Mouse (Mus musculus): Measurements from ENCODE around the gene Tbc1d7. TPM values are rescaled to one million over a fixed set of nuclear protein-coding genes. Genes with fewer than 3 reads are reported as not detected.

The Tbc1d7 gene
- polyA plus RNA-seq, 1 experiment, result 6.3 TPM

DNA sequence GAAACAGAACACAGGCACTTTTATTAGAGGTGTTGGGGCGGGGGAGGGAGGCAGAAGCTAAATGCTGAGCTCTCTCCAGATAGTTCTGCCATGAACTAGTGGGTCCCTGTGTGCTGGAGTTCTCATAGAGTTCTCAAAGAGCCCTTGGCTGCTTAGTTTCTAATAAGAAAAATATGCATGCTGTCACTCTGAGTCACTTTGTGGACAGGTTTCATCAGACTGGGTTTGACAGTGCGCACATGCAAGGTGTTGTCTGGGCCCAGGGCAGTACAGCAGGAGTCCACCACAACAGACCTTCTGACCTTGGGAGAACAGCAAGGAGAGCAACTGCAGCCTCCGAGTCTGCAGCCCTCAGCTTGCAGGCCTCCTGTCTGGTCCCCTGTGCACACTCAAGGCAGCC, 21.6 kb downstream of the Tbc1d7 start:
- WGBS, result 90% methylated on average over 3 of the region's 3 CpGs
- Histone ChIP-seq H3K4me3 (ENCODE audit: extremely low read depth, insufficient read depth, insufficient read length) (no peak overlapping the region), H3K27ac (ENCODE audit: insufficient read depth, low read length) (no peak overlapping the region), H3K4me1 (ENCODE audit: control insufficient read depth, insufficient read depth, insufficient read length) (no peaks in the 10 kb centered on the region), H3K27me3 (ENCODE audit: control insufficient read depth, insufficient read depth, low read length) (no peaks in the 10 kb centered on the region), H3K36me3 (ENCODE audit: control insufficient read depth, insufficient read depth, low read length) (no peaks in the 10 kb centered on the region; the same call in 1 of the 2 replicates)
- TF ChIP-seq POLR2A (IDR thresholded peaks at IDR 0.05; ENCODE audit: low read depth, low read length) (no peak), CTCF (IDR thresholded peaks at IDR 0.05; ENCODE audit: extremely low read depth, insufficient read depth, insufficient read length, insufficient replicate concordance) (no peak)
- DNase-seq (ENCODE audit: low read depth in 1 of 2, low spot score in 2 of 2), result no peak

DNA sequence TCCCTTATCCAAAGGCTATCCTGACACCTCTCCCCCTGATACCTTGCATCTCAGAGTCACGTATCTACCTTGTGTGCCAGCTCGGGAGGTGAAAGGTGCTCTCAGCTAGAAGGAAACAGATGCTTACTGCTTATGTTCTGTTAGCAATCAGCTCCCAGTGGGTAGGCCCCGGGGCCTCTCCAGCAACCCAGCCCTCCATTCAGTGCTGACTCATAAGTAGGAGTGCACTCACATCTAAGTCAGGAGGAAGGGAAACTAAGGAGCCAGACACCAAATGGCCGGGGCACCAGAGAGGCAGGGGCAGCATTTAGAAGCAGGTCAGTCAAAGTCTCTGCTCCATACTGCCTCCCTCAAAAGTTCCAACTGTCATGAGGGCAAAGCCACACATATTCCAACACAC, 22.6 kb downstream of the Tbc1d7 start:
- no peaks in the 10 kb centered on the region; the same call in 1 of the 2 replicates for H3K36me3 ChIP-seq (ENCODE audit: control insufficient read depth, insufficient read depth, low read length)
- H3K27ac ChIP-seq (ENCODE audit: insufficient read depth, low read length), result no peak overlapping the region
- no peaks in the 10 kb centered on the region for H3K27me3 ChIP-seq (ENCODE audit: control insufficient read depth, insufficient read depth, low read length)
- H3K4me3 ChIP-seq (ENCODE audit: extremely low read depth, insufficient read depth, insufficient read length), result no peak overlapping the region
- TF ChIP-seq CTCF (IDR thresholded peaks at IDR 0.05; ENCODE audit: extremely low read depth, insufficient read depth, insufficient read length, insufficient replicate concordance), result no peak
- TF ChIP-seq POLR2A (IDR thresholded peaks at IDR 0.05; ENCODE audit: low read depth, low read length), result no peak
- WGBS, result 57% methylated on average over 4 of the region's 4 CpGs
- no peaks in the 10 kb centered on the region for H3K4me1 ChIP-seq (ENCODE audit: control insufficient read depth, insufficient read depth, insufficient read length)
- no peak for DNase-seq (ENCODE audit: low read depth in 1 of 2, low spot score in 2 of 2)

DNA sequence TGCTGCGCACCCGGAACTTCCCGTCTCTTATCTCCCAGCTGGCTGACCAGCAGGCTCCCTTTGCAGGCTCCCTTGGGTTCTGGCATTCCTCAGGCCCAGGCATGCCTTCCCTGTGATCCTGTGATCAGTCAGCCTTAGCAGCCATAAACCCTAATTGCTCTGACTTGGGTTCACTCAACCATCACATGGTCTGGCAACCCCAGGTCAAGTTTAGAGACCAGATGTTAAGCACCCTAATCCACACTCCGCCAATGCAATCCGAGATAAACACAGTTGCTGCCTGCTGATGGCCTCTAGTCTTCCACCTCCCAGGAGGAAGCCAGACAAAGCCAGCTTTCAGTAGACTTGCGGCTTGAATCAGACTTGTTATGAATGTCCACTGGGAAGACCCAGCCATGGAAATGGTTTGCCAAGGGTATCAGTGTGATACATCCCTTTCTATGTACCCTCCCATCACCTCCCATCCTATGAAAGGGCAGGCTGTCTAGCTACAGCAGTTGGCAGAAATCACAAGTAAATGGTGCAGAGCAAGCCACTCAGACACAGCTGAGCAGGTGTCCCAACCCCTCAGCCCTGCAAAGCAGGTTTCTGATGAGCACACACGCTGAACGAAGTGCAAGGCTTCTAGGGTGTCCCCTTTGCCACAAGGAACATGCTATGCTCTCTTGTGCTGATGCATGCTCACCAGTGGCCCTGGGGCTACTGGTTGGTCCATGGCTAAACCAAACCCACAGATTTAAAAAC, 24.6 kb downstream of the Tbc1d7 start:
- no peaks in the 10 kb centered on the region for H3K27me3 ChIP-seq (ENCODE audit: control insufficient read depth, insufficient read depth, low read length)
- no peak overlapping the region for H3K27ac ChIP-seq (ENCODE audit: insufficient read depth, low read length)
- TF ChIP-seq CTCF (IDR thresholded peaks at IDR 0.05; ENCODE audit: extremely low read depth, insufficient read depth, insufficient read length, insufficient replicate concordance) (no peak), POLR2A (IDR thresholded peaks at IDR 0.05; ENCODE audit: low read depth, low read length) (no peak)
- no peak overlapping the region for H3K4me3 ChIP-seq (ENCODE audit: extremely low read depth, insufficient read depth, insufficient read length)
- 87% methylated on average over 8 of the region's 8 CpGs for WGBS
- no peak for DNase-seq (ENCODE audit: low read depth in 1 of 2, low spot score in 2 of 2)
- no peaks in the 10 kb centered on the region for H3K4me1 ChIP-seq (ENCODE audit: control insufficient read depth, insufficient read depth, insufficient read length)
- no peaks in the 10 kb centered on the region; the same call in 1 of the 2 replicates for H3K36me3 ChIP-seq (ENCODE audit: control insufficient read depth, insufficient read depth, low read length)

DNA sequence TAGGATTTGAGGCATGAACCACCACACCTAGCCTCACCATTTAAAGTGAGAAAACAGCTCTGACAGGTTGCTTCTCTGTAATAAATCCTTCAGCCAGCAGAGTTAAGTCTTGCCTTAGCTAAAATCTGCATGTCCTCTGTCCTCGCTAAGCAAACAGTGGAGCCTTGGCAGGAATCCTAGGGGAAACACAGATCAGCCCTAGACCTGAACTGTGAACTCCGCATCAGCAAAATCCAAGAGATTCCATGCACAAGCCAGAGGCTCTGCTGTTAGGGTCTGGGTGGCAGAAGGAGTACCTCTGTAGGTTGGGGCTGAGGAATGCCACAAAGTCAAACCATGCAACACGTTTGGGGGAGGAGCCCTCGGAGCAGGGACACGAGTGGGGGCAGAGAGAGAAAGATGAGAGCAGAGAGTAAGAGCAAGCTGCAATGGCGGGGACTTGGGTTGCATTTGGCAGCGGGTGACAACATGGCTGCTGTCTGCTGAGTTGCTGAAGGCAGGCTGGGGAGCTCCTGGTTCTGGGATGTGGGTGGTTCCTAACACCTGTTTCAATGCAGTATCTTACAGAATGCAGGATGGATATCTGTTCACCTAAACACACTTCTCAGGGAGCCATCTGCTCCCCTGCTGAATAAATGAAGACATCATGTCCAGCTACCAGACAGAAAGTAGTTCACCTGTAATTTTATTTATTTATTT, 26.4 kb downstream of the Tbc1d7 start:
- Histone ChIP-seq H3K4me3 (ENCODE audit: extremely low read depth, insufficient read depth, insufficient read length) (no peak overlapping the region), H3K27me3 (ENCODE audit: control insufficient read depth, insufficient read depth, low read length) (no peaks in the 10 kb centered on the region), H3K27ac (ENCODE audit: insufficient read depth, low read length) (no peak overlapping the region), H3K36me3 (ENCODE audit: control insufficient read depth, insufficient read depth, low read length) (no peaks in the 10 kb centered on the region), H3K4me1 (ENCODE audit: control insufficient read depth, insufficient read depth, insufficient read length) (no peaks in the 10 kb centered on the region)
- WGBS, result 90% methylated on average over 7 of the region's 7 CpGs
- TF ChIP-seq POLR2A (IDR thresholded peaks at IDR 0.05; ENCODE audit: low read depth, low read length), result no peak
- no peak for TF ChIP-seq CTCF (IDR thresholded peaks at IDR 0.05; ENCODE audit: extremely low read depth, insufficient read depth, insufficient read length, insufficient replicate concordance)
- no peak for DNase-seq (ENCODE audit: low read depth in 1 of 2, low spot score in 2 of 2)

DNA sequence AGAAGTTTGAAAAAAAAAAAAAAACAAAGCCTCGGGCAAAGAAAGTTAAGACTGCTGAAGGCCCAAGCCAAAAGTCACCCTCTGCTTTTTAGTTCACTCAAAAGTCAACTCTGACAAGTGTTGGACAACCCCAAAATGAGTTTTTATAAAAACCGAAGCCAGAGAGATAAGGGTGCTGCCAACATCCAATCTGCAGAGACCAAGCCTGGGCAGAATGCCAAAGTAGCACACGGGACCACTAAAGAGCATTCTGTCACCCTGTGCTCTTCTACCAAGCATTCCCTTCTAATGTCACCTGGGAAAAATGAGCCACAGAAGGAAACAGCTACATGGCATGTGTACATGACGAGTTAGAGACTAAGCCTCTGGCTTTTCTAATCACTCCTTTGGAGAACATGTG, 36.8 kb downstream of the Tbc1d7 start:
- Histone ChIP-seq H3K36me3 (ENCODE audit: control insufficient read depth, insufficient read depth, low read length) (no peaks in the 10 kb centered on the region), H3K27me3 (ENCODE audit: control insufficient read depth, insufficient read depth, low read length) (no peaks in the 10 kb centered on the region), H3K27ac (ENCODE audit: insufficient read depth, low read length) (no peak overlapping the region), H3K4me3 (ENCODE audit: extremely low read depth, insufficient read depth, insufficient read length) (no peak overlapping the region), H3K4me1 (ENCODE audit: control insufficient read depth, insufficient read depth, insufficient read length) (no peaks in the 10 kb centered on the region)
- no peak for DNase-seq (ENCODE audit: low read depth in 1 of 2, low spot score in 2 of 2)
- TF ChIP-seq POLR2A (IDR thresholded peaks at IDR 0.05; ENCODE audit: low read depth, low read length) (no peak), CTCF (IDR thresholded peaks at IDR 0.05; ENCODE audit: extremely low read depth, insufficient read depth, insufficient read length, insufficient replicate concordance) (no peak)
- WGBS, result 48% methylated on average over 4 of the region's 4 CpGs

DNA sequence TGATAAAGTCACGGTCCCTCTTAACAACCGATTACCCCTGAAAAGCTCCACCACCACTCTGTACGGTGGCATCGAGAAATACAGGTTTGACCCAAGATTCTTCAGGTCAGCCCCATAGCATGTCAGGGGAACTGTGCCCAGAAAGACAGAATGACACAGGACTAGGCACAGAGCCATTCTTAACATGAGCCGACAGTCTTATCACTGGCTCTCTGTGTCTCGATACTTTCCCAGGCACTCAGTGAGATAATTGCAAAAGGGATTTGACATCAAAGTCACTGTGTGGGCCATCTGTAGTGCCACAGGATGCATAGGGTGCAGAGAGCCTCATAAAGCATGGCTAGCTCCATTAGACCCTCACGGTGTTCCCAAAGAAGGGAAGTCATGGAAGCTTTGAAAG, 37.9 kb downstream of the Tbc1d7 start:
- H3K4me3 ChIP-seq (ENCODE audit: extremely low read depth, insufficient read depth, insufficient read length), result no peak overlapping the region
- no peak for DNase-seq (ENCODE audit: low read depth in 1 of 2, low spot score in 2 of 2)
- TF ChIP-seq CTCF (IDR thresholded peaks at IDR 0.05; ENCODE audit: extremely low read depth, insufficient read depth, insufficient read length, insufficient replicate concordance) (no peak), POLR2A (IDR thresholded peaks at IDR 0.05; ENCODE audit: low read depth, low read length) (no peak)
- WGBS, result 81% methylated on average over 7 of the region's 7 CpGs
- H3K27ac ChIP-seq (ENCODE audit: insufficient read depth, low read length), result no peak overlapping the region
- no peaks in the 10 kb centered on the region for H3K36me3 ChIP-seq (ENCODE audit: control insufficient read depth, insufficient read depth, low read length)
- H3K4me1 ChIP-seq (ENCODE audit: control insufficient read depth, insufficient read depth, insufficient read length), result no peaks in the 10 kb centered on the region
- no peaks in the 10 kb centered on the region for H3K27me3 ChIP-seq (ENCODE audit: control insufficient read depth, insufficient read depth, low read length)

DNA sequence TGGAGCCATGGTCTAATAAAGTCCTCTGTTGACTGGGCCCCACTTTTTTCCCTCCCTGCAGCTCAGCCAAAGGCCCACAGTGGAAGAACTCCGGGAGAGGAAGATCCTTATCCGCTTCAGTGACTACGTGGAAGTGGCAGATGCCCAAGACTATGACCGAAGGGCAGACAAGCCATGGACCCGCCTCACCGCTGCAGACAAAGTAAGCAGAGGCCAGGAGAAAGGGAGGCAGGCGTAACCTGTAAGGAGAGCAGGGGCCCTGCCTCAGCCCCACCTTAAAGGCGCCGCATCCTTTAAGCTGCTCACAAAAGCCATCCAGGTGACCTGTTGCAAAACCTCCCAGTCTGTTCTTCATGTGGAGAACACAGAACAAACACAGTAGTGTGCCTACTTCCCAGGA, 38.4 kb downstream of the Tbc1d7 start:
- Histone ChIP-seq H3K36me3 (ENCODE audit: control insufficient read depth, insufficient read depth, low read length) (no peaks in the 10 kb centered on the region), H3K27me3 (ENCODE audit: control insufficient read depth, insufficient read depth, low read length) (no peaks in the 10 kb centered on the region), H3K4me1 (ENCODE audit: control insufficient read depth, insufficient read depth, insufficient read length) (no peaks in the 10 kb centered on the region), H3K27ac (ENCODE audit: insufficient read depth, low read length) (no peak overlapping the region), H3K4me3 (ENCODE audit: extremely low read depth, insufficient read depth, insufficient read length) (no peak overlapping the region)
- no peak for DNase-seq (ENCODE audit: low read depth in 1 of 2, low spot score in 2 of 2)
- 90% methylated on average over 9 of the region's 9 CpGs for WGBS
- TF ChIP-seq POLR2A (IDR thresholded peaks at IDR 0.05; ENCODE audit: low read depth, low read length) (no peak), CTCF (IDR thresholded peaks at IDR 0.05; ENCODE audit: extremely low read depth, insufficient read depth, insufficient read length, insufficient replicate concordance) (no peak)

Data from spleen, adult 2 months (tissue).